Mouse (Mus musculus) heart, adult 2 months (tissue): ENCODE data around the gene Ppp1r14a.

ENCODE experiments used
- CTCF ChIP-seq: fragments of 200-600 bp; IDR thresholded peaks from 2 replicates; pipeline ENCODE4 v1.8.1; 2022; ENCODE audit warnings: antibody characterized with exemption, mild to moderate bottlenecking, moderate library complexity
- EP300 ChIP-seq: fragments of 200-500 bp; IDR thresholded peaks from 2 replicates; pipeline ENCODE4 v1.6.1; 2011; ENCODE audit warnings: low read depth, low read length, control low read depth; ENCODE audit not compliant: insufficient read depth
- POLR2A ChIP-seq: fragments of 200-500 bp; IDR thresholded peaks from 2 replicates; pipeline ENCODE4 v1.6.1; 2011; ENCODE audit warnings: mild to moderate bottlenecking, low read depth, low read length, control low read depth; ENCODE audit not compliant: insufficient read depth

DNA sequence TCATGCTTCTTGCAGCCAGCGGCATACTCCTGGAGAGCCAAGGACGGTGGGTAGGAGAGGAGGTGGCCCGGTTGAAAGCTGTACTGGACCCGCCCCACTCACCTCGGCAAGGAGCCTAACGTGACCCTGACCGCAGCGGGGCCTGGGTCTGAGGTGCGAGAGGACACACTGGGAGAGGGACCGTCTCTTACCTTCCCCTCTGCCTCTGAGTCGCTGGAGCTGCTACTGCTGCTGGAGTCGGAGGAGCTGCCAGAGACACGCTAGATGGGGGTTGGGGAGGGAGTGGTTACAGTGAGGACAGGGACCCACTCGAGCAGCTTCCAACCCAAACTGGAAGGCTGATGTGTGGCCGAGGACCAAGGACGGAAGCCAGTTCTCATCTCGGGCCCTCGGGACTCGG is 41.4 kb upstream of the Ppp1r14a start:
- TF ChIP-seq POLR2A, result no peak
- TF ChIP-seq CTCF, result no peak
- no peak for TF ChIP-seq EP300
